Mouse (Mus musculus) liver, embryonic 12.5 days (tissue): ENCODE measurements at regions not wholly inside any gene's neighbourhood (a gene's known extent, or its start where the extent isn't known, plus 50 kb on each side); places are given as distances from the start of the nearest gene placed in this dataset.

ENCODE experiments used
- ATAC-seq: fragments of 200-750 bp; cut with Nextera tagmentation; 2 replicates; pipeline ENCODE4 v1.8.0; 2017; ENCODE audit warnings: moderate number of reproducible peaks, mild to moderate bottlenecking, moderate library complexity
- H3K27ac ChIP-seq: fragments of 300-500 bp; sonication (generic); 2 replicates; pipeline ENCODE4 v1.5.1; 2016; ENCODE audit warnings: mild to moderate bottlenecking
- H3K27me3 ChIP-seq: fragments of 300-500 bp; sonication (generic); replicated peaks from 2 replicates; pipeline ENCODE4 v1.6.1; 2016; ENCODE audit warnings: mild to moderate bottlenecking, moderate library complexity
- H3K36me3 ChIP-seq: fragments of 300-500 bp; sonication (generic); 2 replicates; pipeline ENCODE4 v1.6.1; 2016; ENCODE audit warnings: mild to moderate bottlenecking, moderate library complexity
- H3K4me1 ChIP-seq: fragments of 300-500 bp; sonication (generic); 2 replicates; pipeline ENCODE4 v1.6.1; 2016
- H3K4me2 ChIP-seq: fragments of 300-500 bp; sonication (generic); 2 replicates; pipeline ENCODE4 v1.6.1; 2016; ENCODE audit warnings: mild to moderate bottlenecking, moderate library complexity
- H3K4me3 ChIP-seq: fragments of 300-500 bp; sonication (generic); 2 replicates; pipeline ENCODE4 v1.5.1; 2016; ENCODE audit warnings: mild to moderate bottlenecking, moderate library complexity
- H3K9ac ChIP-seq: fragments of 300-500 bp; sonication (generic); 2 replicates; pipeline ENCODE4 v1.6.1; 2016; ENCODE audit warnings: mild to moderate bottlenecking, moderate library complexity
- H3K9me3 ChIP-seq: fragments of 300-500 bp; sonication (generic); replicated peaks from 2 replicates; pipeline ENCODE4 v1.6.1; 2016; ENCODE audit warnings: mild to moderate bottlenecking, moderate library complexity
- WGBS: fragments of 180-500 bp; shearing (Covaris S2); methylation state at CpG from one replicate; pipeline ENCODE4 v1.1.7; 2016; ENCODE audit not compliant: insufficient replicate concordance; 5-methylcytosine and 5-hydroxymethylcytosine counted together

DNA sequence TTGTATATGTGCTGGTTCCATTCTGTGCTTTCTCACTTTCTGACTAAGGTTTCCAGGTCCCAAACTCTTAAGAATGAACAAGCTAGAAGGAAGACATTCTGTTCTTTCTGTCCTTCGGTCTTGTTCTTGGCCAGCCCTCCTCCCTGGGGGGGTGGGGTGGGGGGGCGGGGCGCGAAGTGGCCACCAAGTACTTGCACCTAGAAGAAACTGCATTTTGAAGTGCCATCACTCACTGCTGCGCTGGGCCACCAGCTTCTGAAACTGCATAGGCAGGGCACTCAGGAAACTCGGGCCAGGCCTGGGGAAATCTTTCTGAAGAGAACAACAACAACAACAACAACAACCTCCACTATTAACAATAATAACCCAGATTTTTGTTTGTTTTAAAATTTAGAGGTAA lies 94.4 kb upstream of the Fut8 start:
- 30% methylated on average over 6 of the region's 6 CpGs for WGBS
- Histone ChIP-seq H3K9me3 (no peaks in the 10 kb centered on the region), H3K4me2 (peak overlapping the region; percentile 37; the same call in 1 of the 2 replicates), H3K36me3 (no peaks in the 10 kb centered on the region), H3K4me3 (no peak overlapping the region), H3K27ac (no peak overlapping the region), H3K27me3 (no peaks in the 10 kb centered on the region), H3K9ac (no peak overlapping the region), H3K4me1 (peaks cover 12% of the 10 kb centered on the region; the same call in 1 of the 2 replicates)
- no peak for ATAC-seq

DNA sequence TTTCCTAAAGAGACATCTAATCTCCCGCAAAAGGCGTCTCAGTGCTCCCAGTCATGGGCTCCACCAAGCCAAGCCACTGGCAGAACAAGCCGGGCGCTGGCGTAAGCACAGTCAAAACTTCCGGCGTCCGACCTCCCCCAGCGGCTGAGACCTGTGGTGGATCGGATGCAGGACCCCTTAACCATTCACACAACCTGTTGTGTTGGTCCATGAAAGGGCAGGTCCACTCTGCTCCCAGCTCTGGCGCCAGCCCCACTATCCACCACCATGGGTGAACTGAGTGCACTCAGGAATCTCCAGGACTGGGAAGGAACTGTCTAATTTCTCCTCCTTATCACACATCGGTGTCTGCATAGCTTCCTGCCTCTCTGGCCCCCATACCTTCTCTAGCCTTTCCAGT lies 94.8 kb upstream of the Fut8 start:
- Histone ChIP-seq H3K27me3 (no peaks in the 10 kb centered on the region), H3K27ac (no peak overlapping the region), H3K4me3 (no peak overlapping the region), H3K9me3 (no peaks in the 10 kb centered on the region), H3K4me2 (peak overlapping the region; percentile 37), H3K9ac (no peak overlapping the region), H3K4me1 (peaks cover 12% of the 10 kb centered on the region; the same call in 1 of the 2 replicates), H3K36me3 (no peaks in the 10 kb centered on the region)
- no peak for ATAC-seq
- 51% methylated on average over 12 of the region's 12 CpGs for WGBS

DNA sequence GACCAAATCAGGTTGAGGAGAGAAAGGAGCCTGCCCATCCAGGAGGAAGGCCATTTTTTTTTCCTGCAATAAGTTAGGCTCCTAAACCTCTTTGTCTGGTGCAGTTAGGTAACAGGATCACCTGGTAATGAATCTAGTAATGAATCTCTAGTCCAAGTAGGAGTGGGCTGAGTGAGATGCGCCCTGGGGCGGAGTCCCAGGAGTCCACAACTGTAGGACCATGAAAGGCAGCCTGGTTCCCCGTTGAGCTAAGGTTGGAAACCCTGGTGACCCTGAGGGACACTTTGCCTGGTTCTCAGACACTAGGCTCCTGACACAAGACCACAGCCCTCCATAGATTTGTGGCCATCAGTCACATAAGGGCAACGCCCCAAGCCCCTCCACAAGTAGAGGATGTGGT lies 95.7 kb upstream of the Fut8 start:
- Histone ChIP-seq H3K9me3 (no peaks in the 10 kb centered on the region), H3K4me2 (no peak overlapping the region), H3K27ac (no peak overlapping the region), H3K27me3 (no peaks in the 10 kb centered on the region), H3K4me1 (peaks cover 12% of the 10 kb centered on the region; the same call in 1 of the 2 replicates), H3K4me3 (no peak overlapping the region), H3K36me3 (no peaks in the 10 kb centered on the region), H3K9ac (no peak overlapping the region)
- 60% methylated on average over 4 of the region's 4 CpGs for WGBS
- ATAC-seq: no peak

DNA sequence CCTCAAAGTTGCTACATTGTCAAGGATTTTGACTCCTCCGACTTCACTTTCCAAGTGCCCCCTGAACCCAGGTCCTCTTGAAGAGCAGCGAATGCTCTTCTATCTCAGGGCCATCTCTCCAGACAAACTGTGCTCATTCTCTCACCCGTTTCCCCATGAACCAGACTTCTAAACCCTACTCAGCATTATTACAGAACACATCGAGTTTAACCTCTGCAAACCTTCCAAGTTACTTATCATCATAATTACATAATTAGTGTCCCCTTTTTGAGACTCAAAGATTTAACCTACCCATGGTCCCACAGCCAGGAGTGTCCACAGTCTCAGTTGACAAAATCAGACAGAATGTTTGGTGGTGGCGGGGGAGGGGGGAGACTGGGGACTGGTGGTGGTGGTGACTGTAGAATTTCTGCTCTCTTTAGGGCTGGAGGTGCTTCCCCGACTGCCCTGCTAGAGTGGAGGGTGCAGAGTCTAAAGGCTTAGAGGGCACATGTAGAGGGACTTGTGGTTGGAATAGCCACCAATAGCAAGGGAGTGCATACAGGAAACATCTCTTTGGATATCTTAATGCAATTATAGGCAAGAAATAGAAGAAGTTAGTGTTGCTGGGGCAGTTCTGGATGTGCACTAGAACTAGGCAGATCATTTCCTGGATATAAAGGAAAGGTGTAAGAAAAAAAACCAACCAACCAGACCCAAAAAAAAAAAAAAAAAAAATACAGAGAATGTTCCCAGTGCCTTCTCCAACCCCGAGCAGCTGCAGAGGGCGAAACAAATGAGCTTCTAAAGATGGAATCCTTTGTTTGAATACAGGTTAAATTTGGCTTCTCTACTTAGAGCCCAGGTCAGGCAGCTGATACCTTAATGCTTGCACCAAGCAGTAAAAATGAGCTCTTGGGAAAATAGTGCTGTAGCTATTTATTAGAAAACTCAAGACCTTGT lies 96.4 kb upstream of the Fut8 start:
- H3K36me3 ChIP-seq: no peaks in the 10 kb centered on the region
- no peak for ATAC-seq
- H3K4me1 ChIP-seq: peaks cover 12% of the 10 kb centered on the region; the same call in 1 of the 2 replicates
- WGBS: 44% methylated on average over 8 of the region's 8 CpGs
- no peaks in the 10 kb centered on the region for H3K27me3 ChIP-seq
- no peak overlapping the region for H3K9ac ChIP-seq
- H3K27ac ChIP-seq: no peak overlapping the region
- no peaks in the 10 kb centered on the region for H3K9me3 ChIP-seq
- no peak overlapping the region for H3K4me3 ChIP-seq
- H3K4me2 ChIP-seq: no peak overlapping the region

DNA sequence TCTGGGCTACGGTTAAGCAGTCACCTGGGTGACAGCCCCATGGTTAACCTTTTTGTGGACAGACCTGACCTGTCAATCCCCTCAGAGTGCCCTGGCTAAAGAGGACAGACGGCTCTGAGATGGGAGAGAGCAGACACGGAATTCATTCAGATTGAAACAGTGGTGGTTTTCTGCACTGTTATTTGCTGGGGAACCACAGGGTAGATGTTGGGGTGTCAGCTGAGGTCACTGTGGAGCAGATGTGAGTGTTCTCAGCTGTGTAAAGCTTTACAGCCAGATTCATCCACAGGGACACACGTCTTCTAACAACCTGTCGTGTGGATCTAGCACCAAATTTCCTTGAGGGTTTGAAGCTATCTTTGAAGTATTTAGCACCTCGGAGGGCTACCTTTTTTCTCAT lies 97.3 kb upstream of the Fut8 start:
- ATAC-seq: no peak
- Histone ChIP-seq H3K36me3 (no peaks in the 10 kb centered on the region), H3K9ac (no peak overlapping the region), H3K9me3 (no peaks in the 10 kb centered on the region), H3K4me2 (no peak overlapping the region), H3K27ac (no peak overlapping the region), H3K4me3 (no peak overlapping the region), H3K27me3 (no peaks in the 10 kb centered on the region), H3K4me1 (peaks cover 13% of the 10 kb centered on the region; the same call in 1 of the 2 replicates)
- 56% methylated on average over 6 of the region's 6 CpGs for WGBS

DNA sequence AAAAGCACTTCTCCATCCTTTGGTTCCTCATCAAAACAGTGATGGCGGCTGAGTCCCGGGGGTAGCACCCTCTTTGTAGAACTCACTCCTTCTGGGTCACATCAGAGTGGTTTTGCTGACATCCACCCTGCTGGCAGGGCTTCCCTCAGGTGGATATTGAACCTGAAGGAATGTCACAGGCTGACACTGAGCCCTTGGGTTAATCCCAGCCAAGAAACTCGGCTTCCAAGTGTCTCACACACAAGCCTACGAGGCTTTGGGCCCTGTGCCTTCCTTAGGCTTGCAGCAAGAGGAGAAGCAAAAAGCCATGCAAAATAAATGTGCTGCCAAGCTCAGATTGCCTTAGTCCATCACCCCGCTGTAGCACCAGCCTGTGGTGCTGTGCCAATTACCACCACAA lies 97.8 kb upstream of the Fut8 start:
- ATAC-seq: no peak
- no peaks in the 10 kb centered on the region for H3K27me3 ChIP-seq
- H3K27ac ChIP-seq: no peak overlapping the region
- no peak overlapping the region for H3K9ac ChIP-seq
- no peaks in the 10 kb centered on the region for H3K36me3 ChIP-seq
- H3K9me3 ChIP-seq: no peaks in the 10 kb centered on the region
- no peak overlapping the region for H3K4me2 ChIP-seq
- H3K4me3 ChIP-seq: no peak overlapping the region
- peaks cover 16% of the 10 kb centered on the region; the same call in 1 of the 2 replicates for H3K4me1 ChIP-seq
- WGBS: 63% methylated on average over 5 of the region's 5 CpGs

DNA sequence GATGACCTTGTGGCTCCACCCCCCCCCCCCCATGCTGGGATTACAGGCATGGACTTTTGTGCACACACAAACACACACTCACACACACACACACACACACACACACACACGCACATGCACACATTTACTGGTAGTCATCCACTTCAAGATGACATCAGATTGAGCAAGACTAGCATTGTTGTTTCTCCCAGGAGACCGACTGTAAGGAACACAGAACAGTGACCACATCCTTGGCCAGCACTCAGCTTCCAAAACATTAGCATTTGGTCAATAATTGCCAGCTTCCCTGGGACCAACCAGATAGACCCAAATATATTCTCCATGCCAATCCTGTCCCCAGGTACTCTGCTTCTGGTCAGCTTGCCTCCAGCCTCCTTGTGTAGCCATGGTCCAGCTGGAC lies 98.2 kb upstream of the Fut8 start:
- H3K27ac ChIP-seq: no peak overlapping the region
- 46% methylated on average over 2 of the region's 2 CpGs for WGBS
- ATAC-seq: no peak

DNA sequence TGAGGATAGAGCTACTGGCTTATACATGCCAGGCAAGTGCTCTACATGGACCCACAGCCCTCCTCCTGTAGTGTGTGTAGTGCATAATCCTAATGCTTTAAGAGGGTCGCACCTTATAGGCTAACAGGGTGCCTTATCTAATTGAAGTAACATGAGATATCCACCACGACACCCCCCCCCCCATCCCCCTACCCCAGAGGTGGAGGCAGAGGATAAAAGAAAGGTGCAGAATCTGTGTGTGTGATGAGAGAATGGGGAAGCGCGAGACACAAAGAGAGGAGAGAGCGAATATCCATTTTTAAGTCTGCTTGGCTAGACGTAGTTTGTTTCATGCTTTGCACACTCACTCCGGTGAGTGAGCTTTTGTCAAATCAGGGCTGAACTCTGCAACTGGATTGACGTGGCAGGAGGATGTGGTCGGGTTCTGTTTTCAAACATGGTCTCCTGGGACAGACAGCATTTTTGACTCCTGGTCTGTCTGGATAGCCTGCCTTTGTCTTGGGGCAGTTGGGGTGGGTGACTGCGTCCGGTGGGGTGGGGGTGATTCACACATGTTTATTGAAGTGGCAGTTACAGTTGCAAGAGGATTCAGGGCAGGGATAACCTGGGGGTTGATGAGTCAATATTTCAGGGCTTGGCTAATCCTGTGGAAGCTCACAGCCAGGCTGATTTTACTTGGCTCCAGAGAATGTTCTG lies 99.3 kb upstream of the Fut8 start:
- no peak overlapping the region for H3K4me3 ChIP-seq
- no peak for ATAC-seq

More for the DNA sequence above, 98.2 kb upstream of the Fut8 start:
- no peaks in the 10 kb centered on the region for H3K9me3 ChIP-seq
- no peaks in the 10 kb centered on the region for H3K27me3 ChIP-seq
- H3K4me2 ChIP-seq: no peak overlapping the region
- H3K9ac ChIP-seq: no peak overlapping the region
- no peak overlapping the region for H3K4me3 ChIP-seq
- no peaks in the 10 kb centered on the region for H3K36me3 ChIP-seq
- H3K4me1 ChIP-seq: peaks cover 19% of the 10 kb centered on the region

DNA sequence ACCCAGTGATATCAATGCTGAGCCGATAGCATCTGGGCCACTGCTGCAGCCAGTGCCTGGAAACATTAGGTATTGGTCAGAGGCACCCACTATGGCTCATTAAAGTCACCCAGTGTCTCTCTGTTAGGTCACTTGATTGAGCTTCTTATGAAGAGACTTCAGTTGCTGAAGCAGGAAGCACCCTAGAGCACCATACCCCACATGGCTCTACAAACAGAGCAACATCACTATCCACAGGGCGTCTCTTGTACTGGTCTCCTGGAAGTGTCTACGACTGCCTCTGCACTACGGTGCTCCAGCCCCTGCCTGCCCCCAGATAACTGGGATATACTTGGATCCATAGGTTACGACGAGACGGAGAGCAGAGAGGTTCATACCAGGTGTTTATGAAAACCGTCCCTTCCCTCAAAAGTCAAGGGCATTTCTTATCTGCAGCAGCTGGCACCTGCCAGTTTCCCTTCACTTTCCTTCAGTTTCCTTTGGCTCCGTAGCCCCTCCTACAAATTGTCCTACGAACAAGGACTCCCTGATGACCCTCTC lies 100.6 kb upstream of the Fut8 start:
- WGBS: 57% methylated on average over 10 of the region's 10 CpGs
- Histone ChIP-seq H3K9me3 (no peaks in the 10 kb centered on the region), H3K4me2 (no peak overlapping the region), H3K36me3 (no peaks in the 10 kb centered on the region), H3K4me1 (peaks cover 16% of the 10 kb centered on the region), H3K4me3 (no peak overlapping the region), H3K27ac (no peak overlapping the region), H3K9ac (no peak overlapping the region), H3K27me3 (no peaks in the 10 kb centered on the region)
- no peak for ATAC-seq

More for the DNA sequence above, 99.3 kb upstream of the Fut8 start:
- Histone ChIP-seq H3K9ac (no peak overlapping the region), H3K9me3 (no peaks in the 10 kb centered on the region), H3K27me3 (no peaks in the 10 kb centered on the region), H3K36me3 (no peaks in the 10 kb centered on the region), H3K4me1 (peaks cover 24% of the 10 kb centered on the region), H3K4me2 (no peak overlapping the region), H3K27ac (no peak overlapping the region)
- 38% methylated on average over 11 of the region's 11 CpGs for WGBS

DNA sequence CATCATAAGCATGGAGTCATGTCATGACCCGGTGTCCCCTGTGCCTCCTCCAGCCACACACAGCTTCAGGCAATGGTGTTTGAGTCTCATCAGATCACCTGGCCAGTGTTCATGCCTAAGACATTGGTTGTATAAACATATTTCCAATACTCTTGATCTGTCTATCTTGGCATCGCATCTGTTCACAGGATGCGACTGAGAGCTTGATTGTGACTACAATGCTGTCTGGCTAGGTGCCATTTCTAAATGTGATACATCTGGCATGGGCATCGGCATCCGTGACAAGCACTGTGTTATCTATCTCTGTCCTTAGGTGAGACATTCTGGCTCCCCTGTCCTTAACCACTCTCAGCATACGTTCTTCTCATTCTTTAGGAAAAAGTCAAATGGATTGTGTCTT lies 102.3 kb upstream of the Fut8 start:
- Histone ChIP-seq H3K36me3 (no peaks in the 10 kb centered on the region), H3K27ac (no peak overlapping the region), H3K4me1 (peaks cover 16% of the 10 kb centered on the region), H3K4me2 (no peak overlapping the region), H3K9ac (no peak overlapping the region), H3K4me3 (no peak overlapping the region), H3K9me3 (no peaks in the 10 kb centered on the region), H3K27me3 (no peaks in the 10 kb centered on the region)
- WGBS: 79% methylated on average over 6 of the region's 6 CpGs
- no peak for ATAC-seq

DNA sequence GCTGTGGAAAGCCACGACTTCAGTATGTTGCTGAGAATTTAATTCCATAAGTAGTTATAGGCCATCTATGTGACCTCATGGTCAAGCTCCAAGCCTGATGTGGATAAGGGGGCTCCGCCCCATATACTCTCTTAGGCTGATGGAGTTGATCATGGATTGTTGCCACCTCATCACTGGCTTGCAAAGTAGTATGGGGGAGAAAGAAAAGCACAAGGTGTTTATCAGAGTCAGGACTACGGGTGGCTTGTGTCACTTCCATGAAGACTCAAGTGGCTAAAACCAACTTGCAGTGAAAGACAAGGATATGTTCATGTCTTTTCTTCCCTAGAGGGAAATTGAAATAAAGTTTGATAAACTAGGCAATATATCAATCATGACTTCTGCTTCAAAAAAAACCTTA lies 102.9 kb upstream of the Fut8 start:
- H3K9me3 ChIP-seq: no peaks in the 10 kb centered on the region
- no peak for ATAC-seq
- H3K27ac ChIP-seq: no peak overlapping the region
- no peaks in the 10 kb centered on the region for H3K36me3 ChIP-seq
- 54% methylated on average over 3 of the region's 3 CpGs for WGBS
- H3K4me2 ChIP-seq: no peak overlapping the region
- peaks cover 16% of the 10 kb centered on the region for H3K4me1 ChIP-seq
- H3K4me3 ChIP-seq: no peak overlapping the region
- no peak overlapping the region for H3K9ac ChIP-seq
- H3K27me3 ChIP-seq: no peaks in the 10 kb centered on the region
